ENCODE assay signal across 13 mouse cellular contexts in genomic region chr7:80589054-80589746, GRCm38 (mm10). TPM values are rescaled to one million over a fixed set of nuclear protein-coding genes. Genes with fewer than 3 reads are reported as not detected.
DNase-seq lines count a peak whose midpoint lies in the region; ATAC-seq lines count a peak whose summit lies in the region.
"Had no signal": no experiment of that assay in that cellular context is flagged by ENCODE, and none has a peak within 500 bp of the region (broad histone marks: within the 10 kb centered on the region; RNA-seq: fewer than 3 reads in every experiment).

No protein-coding gene starts in this region.

- WGBS in hindbrain, embryonic 10.5 days = 92% methylated on average over 16 of the region's 16 CpGs
- WGBS in hindbrain, embryonic 12.5 days = 95% methylated on average over 16 of the region's 16 CpGs

- DNase-seq in hindbrain, embryonic 10.5 days (ENCODE audit: low spot score) = no peak
- peak; percentile 84 for DNase-seq in cerebellum, adult 9-10 months
- DNase-seq in gastrocnemius, postnatal 10 days = peak; percentile 76
- no peak for DNase-seq in ovary, postnatal 36 days (ENCODE audit: low spot score)
- DNase-seq in testis, postnatal 10 days (ENCODE audit: low spot score) = no peak
- DNase-seq: adrenal gland, postnatal 10 days; lung, adult 18-20 months; right cerebral cortex, postnatal 14 days; thymus, postnatal 14 days had no signal

- no peak overlapping the region for H3K4me2 ChIP-seq in hindbrain, embryonic 12.5 days (replicated peaks)
- H3K4me2 ChIP-seq: heart, embryonic 13.5 days; limb, embryonic 13.5 days had no signal

- H3K9me3 ChIP-seq in hindbrain, embryonic 10.5 days = no peaks in the 10 kb centered on the region
- no peaks in the 10 kb centered on the region for H3K9me3 ChIP-seq in hindbrain, embryonic 12.5 days (replicated peaks)
- H3K9me3 ChIP-seq: heart, embryonic 13.5 days; limb, embryonic 13.5 days had no signal

- 0 out of 2 replicates have a peak overlapping the region, but pooled peaks have one; percentile 0 for H3K27ac ChIP-seq in hindbrain, embryonic 10.5 days
- H3K27ac ChIP-seq in hindbrain, embryonic 12.5 days = no peak overlapping the region
- H3K27ac ChIP-seq: heart, embryonic 13.5 days; limb, embryonic 13.5 days had no signal

- H3K4me1 ChIP-seq in hindbrain, embryonic 10.5 days (replicated peaks) = peaks cover 18% of the 10 kb centered on the region
- H3K4me1 ChIP-seq in hindbrain, embryonic 12.5 days = peaks cover 13% of the 10 kb centered on the region

- no peak for ATAC-seq in hindbrain, embryonic 12.5 days (ENCODE audit: low FRiP score)
- 0 out of 2 replicates have a peak, but pooled peaks have one; percentile 22 for ATAC-seq in cerebellum, adult (ENCODE audit: insufficient number of reproducible peaks, low FRiP score, low TSS enrichment)

- H3K27me3 ChIP-seq in hindbrain, embryonic 10.5 days (ENCODE audit: insufficient read depth, poor library complexity, severe bottlenecking) = 0 out of 2 replicates have a peak, but pooled peaks cover 3% of the 10 kb centered on the region
- 0 out of 2 replicates have a peak, but pooled peaks cover 3% of the 10 kb centered on the region for H3K27me3 ChIP-seq in hindbrain, embryonic 12.5 days
- H3K27me3 ChIP-seq: heart, embryonic 13.5 days; limb, embryonic 13.5 days had no signal

- no peak overlapping the region for H3K9ac ChIP-seq in hindbrain, embryonic 12.5 days

- H3K4me3 ChIP-seq in hindbrain, embryonic 10.5 days = no peak overlapping the region
- H3K4me3 ChIP-seq in hindbrain, embryonic 12.5 days = no peak overlapping the region
- H3K4me3 ChIP-seq: heart, embryonic 13.5 days; limb, embryonic 13.5 days had no signal

- H3K36me3 ChIP-seq in hindbrain, embryonic 10.5 days = peaks cover 49% of the 10 kb centered on the region
- peaks cover 33% of the 10 kb centered on the region for H3K36me3 ChIP-seq in hindbrain, embryonic 12.5 days

RNA-seq across cellular contexts. Expression of gene Blm, which starts 54.3 kb away (rescaled TPM):
- 33.1 and 47.3 TPM in 2 replicates for polyA plus RNA-seq in hindbrain, embryonic 10.5 days (2016; fragmentation: Nextera tagmentation; extraction: Ambion mirVana)
- polyA plus RNA-seq in hindbrain, embryonic 12.5 days (2016; fragmentation: Nextera tagmentation; extraction: Ambion mirVana) = 24.7 and 26.0 TPM in 2 replicates
- 1 to 10 TPM; 5.4 to 6.3 TPM for total RNA-seq in gastrocnemius, postnatal 10 days (2021)

Comparison
In these comparisons a context has a peak if more than half of its experiments do, and no peak if none do; other contexts are left out.
1. DNase-seq: peak in cerebellum, adult 9-10 months (single experiment) and gastrocnemius, postnatal 10 days (single experiment); none in hindbrain, embryonic 10.5 days (single experiment), ovary, postnatal 36 days (single experiment) and testis, postnatal 10 days (single experiment).